Mouse (Mus musculus): Measurements from ENCODE around the gene Gpr61.

DNA sequence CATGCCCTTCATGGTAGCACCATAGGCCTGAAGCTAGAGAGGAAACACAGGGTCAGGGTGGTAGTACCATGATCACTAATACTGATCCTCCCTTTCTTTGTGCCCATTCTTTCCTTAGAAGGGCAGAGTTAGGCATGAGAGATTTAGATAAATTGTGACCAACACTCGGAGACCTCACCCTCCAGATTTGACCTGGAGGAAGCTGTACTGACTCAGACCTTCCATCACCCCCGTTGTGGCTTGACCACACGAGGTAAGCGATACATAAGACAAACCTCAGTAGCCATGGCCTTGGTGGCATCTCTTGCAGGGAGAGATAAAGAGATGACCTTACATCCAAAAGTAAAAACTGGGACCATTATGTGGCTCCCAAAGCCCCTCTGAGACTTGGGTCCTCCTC lies 40.6 kb upstream of the Gpr61 start:
- TF ChIP-seq CTCF (IDR thresholded peaks at IDR 0.05) (no peak), EP300 (IDR thresholded peaks at IDR 0.05) (no peak)
